Mouse (Mus musculus) limb, embryonic 14.5 days (tissue): Measurements from ENCODE around the gene Nsmce3. TPM values are rescaled to one million over a fixed set of nuclear protein-coding genes. Genes with fewer than 3 reads are reported as not detected.

ENCODE experiments used
- ATAC-seq: fragments of 200-750 bp; cut with Nextera tagmentation; 2 replicates; pipeline ENCODE4 v1.8.0; 2017; ENCODE audit warnings: low read depth, moderate number of reproducible peaks, moderate TSS enrichment; ENCODE audit not compliant: low FRiP score
- DNase-seq: peaks from one replicate; pipeline ENCODE4 v3.0.0-alpha.2; 2015; ENCODE audit warnings: low spot score
- H3K27ac ChIP-seq: fragments of 300-500 bp; sonication (generic); replicated peaks from 2 replicates; pipeline ENCODE4 v1.5.1; 2014; ENCODE audit warnings: low read depth, mild to moderate bottlenecking, low read length, moderate library complexity, mixed read lengths
- H3K27me3 ChIP-seq: fragments of 300-500 bp; sonication (generic); 2 replicates; pipeline ENCODE4 v1.6.1; 2014; ENCODE audit warnings: low read length, mixed read lengths; ENCODE audit not compliant: control insufficient read depth, insufficient read depth
- H3K36me3 ChIP-seq: fragments of 300-500 bp; sonication (generic); 2 replicates; pipeline ENCODE4 v1.6.1; 2014; ENCODE audit warnings: mild to moderate bottlenecking, low read length, moderate library complexity, mixed read lengths; ENCODE audit not compliant: control insufficient read depth, insufficient read depth
- H3K4me1 ChIP-seq: fragments of 300-500 bp; sonication (generic); 2 replicates; pipeline ENCODE4 v1.6.1; 2014; ENCODE audit warnings: antibody characterized with exemption, low read length, mixed read lengths; ENCODE audit not compliant: control insufficient read depth, insufficient read depth
- H3K4me2 ChIP-seq: fragments of 300-500 bp; sonication (generic); replicated peaks from 2 replicates; pipeline ENCODE4 v1.6.1; 2014; ENCODE audit warnings: low read depth, mild to moderate bottlenecking, low read length, moderate library complexity; ENCODE audit not compliant: severe bottlenecking
- H3K4me3 ChIP-seq: fragments of 300-500 bp; sonication (generic); replicated peaks from 2 replicates; pipeline ENCODE4 v1.5.1; 2014; ENCODE audit warnings: low read length
- H3K9ac ChIP-seq: fragments of 300-500 bp; sonication (generic); 2 replicates; pipeline ENCODE4 v1.6.1; 2014; ENCODE audit warnings: mild to moderate bottlenecking, low read depth, low read length, moderate library complexity; ENCODE audit not compliant: severe bottlenecking
- H3K9me3 ChIP-seq: fragments of 300-500 bp; sonication (generic); 2 replicates; pipeline ENCODE4 v1.6.1; 2016; ENCODE audit warnings: low read length; ENCODE audit not compliant: control insufficient read depth
- POLR2A ChIP-seq: fragments of 200-500 bp; IDR thresholded peaks from 2 replicates; pipeline ENCODE4 v1.8.0; 2012; ENCODE audit warnings: inconsistent platforms, mild to moderate bottlenecking, moderate library complexity, borderline replicate concordance; ENCODE audit not compliant: insufficient read depth, insufficient read length; ENCODE audit errors: extremely low read depth
- WGBS: fragments of 180-500 bp; shearing (Covaris S2); extraction: QIAGEN DNeasy Blood & Tissue Kit; methylation state at CpG from one replicate; pipeline ENCODE4 v1.1.7; 2014; 5-methylcytosine and 5-hydroxymethylcytosine counted together
- polyA plus RNA-seq, 2 experiments: library from polyadenylated mRNA; depleted of rRNA in 1 of 2; stranded (reverse) in 1 of 2; unstranded in 1 of 2; fragments of >200 nt; fragmentation: Nextera tagmentation in 1 of 2; extraction: Ambion mirVana in 1 of 2; gene quantifications; 2 replicates each; pipeline versions ENCODE4 v1.2.1 to v1.2.3; 2012 to 2014

The Nsmce3 gene
- polyA plus RNA-seq, 2 experiments = 7.1 to 11.3 TPM

- ATAC-seq (no peak), DNase-seq (no peak)
- Histone ChIP-seq H3K9me3 (no peaks in the 10 kb centered on the region), H3K4me1 (no peaks in the 10 kb centered on the region), H3K9ac (no peak overlapping the region), H3K4me2 (no peak overlapping the region), H3K4me3 (no peak overlapping the region), H3K27ac (no peak overlapping the region), H3K27me3 (no peaks in the 10 kb centered on the region), H3K36me3 (no peaks in the 10 kb centered on the region)
- WGBS = 81% methylated on average over 9 of the region's 9 CpGs
- no peak for TF ChIP-seq POLR2A
Observed at GRCm38 (mm10) chr7:64819683-64820082, 53.1 kb downstream of the Nsmce3 start.
